Mouse (Mus musculus) kidney, adult 2 months (tissue): ENCODE results near the gene Nup153.

Source experiments
- CTCF ChIP-seq: fragments of 200-500 bp; conservative IDR thresholded peaks from 2 replicates; pipeline ENCODE4 v1.5.1; 2011; ENCODE audit warnings: low read depth, mild to moderate bottlenecking, control low read depth, low read length, moderate library complexity, mixed read lengths; ENCODE audit not compliant: insufficient read depth, insufficient read length
- POLR2A ChIP-seq: fragments of 200-500 bp; IDR thresholded peaks from one replicate; pipeline ENCODE4 v1.6.1; 2011; ENCODE audit warnings: low read depth, low read length, control low read depth

GRCm38 (mm10) chr13:46670514-46670913, 57.2 kb downstream of the Nup153 start:
- TF ChIP-seq POLR2A: no peak
- TF ChIP-seq CTCF: no peak
